Mouse (Mus musculus) MEL (cell line): ENCODE results near the gene Gpr108. TPM values are rescaled to one million over a fixed set of nuclear protein-coding genes. Genes with fewer than 3 reads are reported as not detected.
A peak's percentile ranks its signal among the peaks of the same experiment; 100 is the strongest.

Source experiments
- DNase-seq: peaks from one replicate; pipeline ENCODE4 v3.0.0; 2011; ENCODE audit warnings: low read depth, low spot score
- H3K27ac ChIP-seq: 2 replicates; pipeline ENCODE4 v1.5.1; 2012; ENCODE audit warnings: low read depth, mild to moderate bottlenecking, control low read depth, low read length, moderate library complexity; ENCODE audit not compliant: control insufficient read depth
- H3K27me3 ChIP-seq, 2 experiments: fragments of 150-350 bp in 1 of 2; sonication (generic) in 1 of 2; 2 replicates each; pipeline ENCODE4 v1.6.1; 2012; ENCODE audit warnings: low read length in 2 of 2, mild to moderate bottlenecking in 2 of 2, improper control_type of control experiment in 1 of 2, moderate library complexity in 1 of 2; ENCODE audit not compliant: insufficient read depth in 2 of 2, control insufficient read depth in 1 of 2
- H3K36me3 ChIP-seq, 2 experiments: 2 replicates each; pipeline ENCODE4 v1.6.1; 2012 to 2014; ENCODE audit warnings: low read length in 2 of 2, improper control_type of control experiment in 1 of 2, inconsistent platforms in 1 of 2, mild to moderate bottlenecking in 1 of 2; ENCODE audit not compliant: insufficient read depth in 2 of 2, control insufficient read depth in 1 of 2
- H3K4me1 ChIP-seq, 2 experiments: fragments of 150-350 bp in 1 of 2; sonication (generic) in 1 of 2; 2 replicates each; pipeline ENCODE4 v1.6.1; 2012; ENCODE audit warnings: low read length in 2 of 2, improper control_type of control experiment in 1 of 2, mild to moderate bottlenecking in 1 of 2; ENCODE audit not compliant: insufficient read depth in 2 of 2, control insufficient read depth in 1 of 2
- H3K4me3 ChIP-seq, 2 experiments: fragments of 150-350 bp in 1 of 2; sonication (generic) in 1 of 2; 2 replicates each; pipeline ENCODE4 v1.5.1; 2012; ENCODE audit warnings: low read depth in 2 of 2, low read length in 2 of 2, mild to moderate bottlenecking in 2 of 2, moderate library complexity in 2 of 2, control low read depth in 1 of 2, improper control_type of control experiment in 1 of 2; ENCODE audit not compliant: control insufficient read depth in 1 of 2, insufficient read depth in 1 of 2
- H3K79me2 ChIP-seq: 2 replicates; pipeline ENCODE4 v1.6.1; 2012; ENCODE audit warnings: mild to moderate bottlenecking, low read length, moderate library complexity; ENCODE audit not compliant: control insufficient read depth, poor library complexity, insufficient read depth
- H3K9ac ChIP-seq: 2 replicates; pipeline ENCODE4 v1.6.1; 2012; ENCODE audit warnings: low read depth, mild to moderate bottlenecking, control low read depth, low read length, moderate library complexity; ENCODE audit not compliant: control insufficient read depth, poor library complexity, severe bottlenecking
- H3K9me3 ChIP-seq: fragments of 150-350 bp; sonication (generic); replicated peaks from 2 replicates; pipeline ENCODE4 v1.6.1; 2012; ENCODE audit warnings: mild to moderate bottlenecking, low read length, improper control_type of control experiment, moderate library complexity; ENCODE audit not compliant: insufficient read depth
- BHLHE40 ChIP-seq: IDR thresholded peaks from 2 replicates; pipeline ENCODE4 v1.6.1; 2012; ENCODE audit warnings: low read depth, mild to moderate bottlenecking, inconsistent platforms, low read length, improper control_type of control experiment, borderline replicate concordance
- CHD1 ChIP-seq: IDR thresholded peaks from 2 replicates; pipeline ENCODE4 v1.6.1; 2012; ENCODE audit warnings: low read depth, mild to moderate bottlenecking, inconsistent platforms, low read length, improper control_type of control experiment
- CTCF ChIP-seq, 3 experiments: IDR thresholded peaks in 2 of 3; conservative IDR thresholded peaks in 1 of 3; 2 replicates each; pipeline ENCODE4 v1.5.1; 2011 to 2012; ENCODE audit warnings: low read length in 3 of 3, low read depth in 2 of 3, mild to moderate bottlenecking in 2 of 3, improper control_type of control experiment in 1 of 3, inconsistent platforms in 1 of 3, mixed read lengths in 1 of 3, moderate library complexity in 1 of 3; ENCODE audit not compliant: control insufficient read depth in 1 of 3, insufficient read depth in 1 of 3, poor library complexity in 1 of 3, severe bottlenecking in 1 of 3
- ELF1 ChIP-seq: IDR thresholded peaks from 2 replicates; pipeline ENCODE4 v1.6.1; 2014; ENCODE audit warnings: low read depth, mild to moderate bottlenecking, inconsistent platforms, low read length, improper control_type of control experiment, moderate library complexity
- GATA1 ChIP-seq: IDR thresholded peaks from 2 replicates; pipeline ENCODE4 v1.6.1; 2011; ENCODE audit warnings: low read depth, low read length, improper control_type of control experiment
- KAT2A ChIP-seq: conservative IDR thresholded peaks from 2 replicates; pipeline ENCODE4 v1.6.1; 2012; ENCODE audit warnings: low read depth, low read length, improper control_type of control experiment, inconsistent platforms
- MAFK ChIP-seq: IDR thresholded peaks from 2 replicates; pipeline ENCODE4 v1.6.1; 2011; ENCODE audit warnings: low read depth, mild to moderate bottlenecking, low read length, improper control_type of control experiment, borderline replicate concordance
- MAZ ChIP-seq: IDR thresholded peaks from 2 replicates; pipeline ENCODE4 v1.6.1; 2012; ENCODE audit warnings: low read depth, mild to moderate bottlenecking, inconsistent platforms, low read length, improper control_type of control experiment
- MXI1 ChIP-seq: IDR thresholded peaks from 2 replicates; pipeline ENCODE4 v1.6.1; 2011; ENCODE audit warnings: mild to moderate bottlenecking, low read depth, low read length, improper control_type of control experiment
- NELFE ChIP-seq: IDR thresholded peaks from 2 replicates; pipeline ENCODE4 v1.6.1; 2011; ENCODE audit warnings: low read depth, low read length, improper control_type of control experiment
- NRF1 ChIP-seq: IDR thresholded peaks from 2 replicates; pipeline ENCODE4 v1.6.1; 2014; ENCODE audit warnings: low read depth, mild to moderate bottlenecking, inconsistent platforms, low read length, improper control_type of control experiment, moderate library complexity; ENCODE audit not compliant: poor library complexity, insufficient read depth, severe bottlenecking
- POLR2AphosphoS2 ChIP-seq: IDR thresholded peaks from 2 replicates; pipeline ENCODE4 v1.6.1; 2011; ENCODE audit warnings: low read length, improper control_type of control experiment
- POLR2AphosphoS5 ChIP-seq: IDR thresholded peaks from 2 replicates; pipeline ENCODE4 v1.6.1; 2012; ENCODE audit warnings: low read depth, borderline replicate concordance, mild to moderate bottlenecking, inconsistent platforms, low read length, moderate library complexity, mixed read lengths
- RAD21 ChIP-seq: IDR thresholded peaks from 2 replicates; pipeline ENCODE4 v1.6.1; 2011; ENCODE audit warnings: mild to moderate bottlenecking, low read depth, low read length, improper control_type of control experiment
- RCOR1 ChIP-seq: IDR thresholded peaks from 2 replicates; pipeline ENCODE4 v1.6.1; 2012; ENCODE audit warnings: low read depth, mild to moderate bottlenecking, inconsistent platforms, low read length, improper control_type of control experiment
- SIN3A ChIP-seq: IDR thresholded peaks from 2 replicates; pipeline ENCODE4 v1.6.1; 2012; ENCODE audit warnings: low read length, improper control_type of control experiment, inconsistent platforms
- SMC3 ChIP-seq: IDR thresholded peaks from 2 replicates; pipeline ENCODE4 v1.6.1; 2011; ENCODE audit warnings: low read depth, low read length, improper control_type of control experiment
- TAL1 ChIP-seq: IDR thresholded peaks from 2 replicates; pipeline ENCODE4 v1.6.1; 2012; ENCODE audit warnings: mild to moderate bottlenecking, inconsistent platforms, low read length, moderate library complexity, mixed read lengths
- USF1 ChIP-seq: IDR thresholded peaks from 2 replicates; pipeline ENCODE4 v1.6.1; 2014; ENCODE audit warnings: low read depth, mild to moderate bottlenecking, inconsistent platforms, low read length, improper control_type of control experiment, moderate library complexity
- ZC3H11A ChIP-seq: IDR thresholded peaks from 2 replicates; pipeline ENCODE4 v1.6.1; 2012; ENCODE audit warnings: low read depth, mild to moderate bottlenecking, inconsistent platforms, low read length, improper control_type of control experiment
- ZKSCAN1 ChIP-seq: IDR thresholded peaks from 2 replicates; pipeline ENCODE4 v1.6.1; 2012; ENCODE audit warnings: low read depth, mild to moderate bottlenecking, inconsistent platforms, low read length, improper control_type of control experiment, moderate library complexity
- ZMIZ1 ChIP-seq: IDR thresholded peaks from 2 replicates; pipeline ENCODE4 v1.6.1; 2012; ENCODE audit warnings: low read depth, mild to moderate bottlenecking, inconsistent platforms, low read length, improper control_type of control experiment, moderate library complexity
- ZNF384 ChIP-seq: IDR thresholded peaks from 2 replicates; pipeline ENCODE4 v1.6.1; 2012; ENCODE audit warnings: low read depth, mild to moderate bottlenecking, inconsistent platforms, low read length, improper control_type of control experiment
- polyA plus RNA-seq, 2 experiments: library from polyadenylated mRNA; stranded (reverse) in 1 of 2; unstranded in 1 of 2; fragments of >175 nt in 1 of 2; fragments of >200 nt in 1 of 2; gene quantifications; 2 replicates each; pipeline versions ENCODE4 v1.2.1 to v1.2.4; 2012; ENCODE audit warnings: low replicate concordance in 2 of 2, low read depth in 1 of 2; ENCODE audit not compliant: insufficient read length in 2 of 2, insufficient read depth in 1 of 2, missing spikeins in 1 of 2
- total RNA-seq: library from RNA; depleted of rRNA; stranded (reverse); fragments of 300-350 nt; gene quantifications from 2 replicates; pipeline ENCODE4 v1.2.3, GENCODE M21; 2012; rRNA removed

The Gpr108 gene
- 21.8 and 22.1 TPM in 2 replicates for total RNA-seq
- polyA plus RNA-seq: 10 to 100 TPM in 1 of 2 experiments, not detected in 1; 35.9 TPM

DNA sequence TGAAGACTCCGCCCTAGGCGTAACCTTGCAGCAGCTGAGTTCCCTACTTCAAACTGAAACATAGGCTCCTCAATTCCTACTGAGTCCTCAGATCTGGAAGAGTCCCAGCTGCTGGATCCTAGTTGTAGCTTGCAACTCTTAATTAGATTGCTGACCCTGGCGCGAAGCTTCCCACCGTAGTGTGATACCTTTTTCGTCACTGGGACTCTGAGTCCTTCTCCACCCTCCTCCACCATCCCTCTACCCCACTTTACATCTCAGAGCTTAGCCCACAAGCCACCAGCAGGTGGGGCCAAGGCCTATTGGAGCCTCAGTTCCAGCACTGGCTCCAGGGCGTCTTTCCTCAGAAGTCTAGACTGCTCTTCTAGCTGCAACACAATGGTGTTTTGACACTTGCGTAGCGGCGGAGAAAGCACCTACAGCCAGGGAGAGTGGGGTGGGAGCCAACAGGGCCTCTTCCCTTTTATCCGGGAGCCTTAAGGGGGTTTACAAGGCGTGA lies at the start of gene Gpr108:
TSS of gene Gpr108 (minus strand) at position 246 of the 499 bp plus-strand sequence.
- peaks cover 0 to 11% of the 10 kb centered on the region in 2 experiments; a peak in 2 of 4 replicates for H3K36me3 ChIP-seq
- peaks cover 0 to 24% of the 10 kb centered on the region in 2 experiments; a peak in 2 of 4 replicates for H3K4me1 ChIP-seq
- no peaks in the 10 kb centered on the region for H3K9me3 ChIP-seq
- no peaks in the 10 kb centered on the region for H3K27me3 ChIP-seq
- peak within 1 kb of the TSS; percentile 81 for H3K27ac ChIP-seq
- peak; percentile 94 for DNase-seq
- H3K4me3 ChIP-seq: peak within 1 kb of the TSS; percentile 91 to 92
- TF ChIP-seq SMC3: peak; percentile 92
- 0 out of 2 replicates have a peak, but pooled peaks have one; percentile 75 for TF ChIP-seq CHD1
- no peak for TF ChIP-seq ZNF384
- TF ChIP-seq ZC3H11A: peak; percentile 72
- no peak for TF ChIP-seq POLR2AphosphoS2
- TF ChIP-seq NRF1: no peak
- peak; percentile 46 for TF ChIP-seq MXI1
- TF ChIP-seq ELF1: no peak
- TF ChIP-seq POLR2AphosphoS5: no peak
- TF ChIP-seq BHLHE40: no peak; the same call in 1 of the 2 replicates
- no peak for TF ChIP-seq MAFK
- peak; percentile 30 for TF ChIP-seq SIN3A
- peak; percentile 33; the same call in 1 of the 2 replicates for TF ChIP-seq MAZ
- TF ChIP-seq ZKSCAN1: no peak
- TF ChIP-seq TAL1: no peak
- TF ChIP-seq NELFE: peak; percentile 35; the same call in 1 of the 2 replicates
- TF ChIP-seq KAT2A: no peak
- no peak for TF ChIP-seq GATA1
- TF ChIP-seq ZMIZ1: no peak
- TF ChIP-seq USF1: no peak
- peak; percentile 55 to 86 (median 78) for TF ChIP-seq CTCF (IDR thresholded peaks at IDR 0.05 in 2 of 3, conservative IDR thresholded peaks at IDR 0.05 in 1 of 3; ENCODE audit: control insufficient read depth in 1 of 3, insufficient read depth in 1 of 3, low read depth in 2 of 3, low read length in 3 of 3, poor library complexity in 1 of 3, severe bottlenecking in 1 of 3)
- TF ChIP-seq RAD21: peak; percentile 63
- TF ChIP-seq RCOR1: no peak
- peaks cover 13% of the 10 kb centered on the region for H3K79me2 ChIP-seq
- H3K9ac ChIP-seq: peak within 1 kb of the TSS; percentile 87
